In genomic region chrX:12373670-12374069, GRCm38 (mm10) we compare ENCODE assay signal across 20 mouse cellular contexts.
DNase-seq lines count a peak whose midpoint lies in the region; ATAC-seq and TF ChIP-seq lines count a peak whose summit lies in the region.
"Had no signal": no experiment of that assay in that cellular context is flagged by ENCODE, and none has a peak within 500 bp of the region (broad histone marks: within the 10 kb centered on the region; RNA-seq: fewer than 3 reads in every experiment).

No protein-coding gene starts in this region.

- H3K4me1 ChIP-seq in lung, embryonic 14.5 days (ENCODE audit: insufficient read depth), result no peaks in the 10 kb centered on the region
- H3K4me1 ChIP-seq in lung, adult 2 months (ENCODE audit: control insufficient read depth, insufficient read depth, low read length), result no peaks in the 10 kb centered on the region
- H3K4me1 ChIP-seq in midbrain, postnatal 0 days (ENCODE audit: insufficient read depth, low read length), result no peaks in the 10 kb centered on the region
- H3K4me1 ChIP-seq: embryonic facial prominence, embryonic 13.5 days; heart, embryonic 13.5 days; limb, embryonic 10.5 days had no signal

- no peak for TF ChIP-seq POLR2A in lung, adult 2 months (IDR thresholded peaks at IDR 0.05; ENCODE audit: borderline replicate concordance, extremely low read depth, low read depth, low read length)
- no peak for TF ChIP-seq POLR2A in brain, embryonic 14.5 days (IDR thresholded peaks at IDR 0.05; ENCODE audit: borderline replicate concordance, extremely low read depth, insufficient read depth, insufficient read length, poor library complexity, severe bottlenecking)

- no peaks in the 10 kb centered on the region for H3K36me3 ChIP-seq in lung, embryonic 14.5 days (ENCODE audit: insufficient read depth)
- H3K36me3 ChIP-seq in midbrain, postnatal 0 days (ENCODE audit: insufficient read depth, low read length), result no peaks in the 10 kb centered on the region
- H3K36me3 ChIP-seq: embryonic facial prominence, embryonic 13.5 days; G1E; heart, embryonic 13.5 days; limb, embryonic 10.5 days had no signal

- peak; percentile 29 for DNase-seq in lung, embryonic 14.5 days
- no peak for DNase-seq in lung, adult 2 months
- peak; percentile 2 for DNase-seq in ES-CJ7 (ENCODE audit: low read depth, low spot score)
- peak; percentile 60 for DNase-seq in brain, embryonic 14.5 days (ENCODE audit: low read depth)
- no peak for DNase-seq in midbrain, postnatal 0 days (ENCODE audit: low spot score)
- no peak for DNase-seq in left cerebral cortex, adult 11 months (ENCODE audit: low spot score)
- DNase-seq in heart, postnatal 14 days, result no peak
- DNase-seq: adrenal gland, adult 2 months; cerebellum, adult 11-12 months; gastrocnemius, adult 2 months; kidney, adult 9 months; layer of hippocampus, postnatal 36 days; spleen, adult 18-20 months; thymus, postnatal 14 days had no signal

- intact Hi-C loops in heart, postnatal 14 days (cut with DNase I), result no loop called here

- 48% methylated on average over 6 of the region's 6 CpGs for WGBS in lung, embryonic 14.5 days
- 72% methylated on average over 6 of the region's 6 CpGs for WGBS in lung, adult 2 months
- 58% methylated on average over 6 of the region's 6 CpGs for WGBS in midbrain, postnatal 0 days

- H3K9ac ChIP-seq in lung, embryonic 14.5 days, result no peak overlapping the region
- H3K9ac ChIP-seq in midbrain, postnatal 0 days (replicated peaks; ENCODE audit: low read length, poor library complexity, severe bottlenecking), result no peak overlapping the region
- H3K9ac ChIP-seq: embryonic facial prominence, embryonic 13.5 days; heart, embryonic 13.5 days had no signal

- no peak overlapping the region for H3K4me3 ChIP-seq in lung, embryonic 14.5 days (ENCODE audit: low read depth, low read length)
- H3K4me3 ChIP-seq in lung, adult 2 months (replicated peaks; ENCODE audit: extremely low read depth, low read depth, low read length), result no peak overlapping the region
- H3K4me3 ChIP-seq in midbrain, postnatal 0 days (ENCODE audit: low read depth, low read length), result no peak overlapping the region
- H3K4me3 ChIP-seq: embryonic facial prominence, embryonic 13.5 days; gastrocnemius, adult 2 months; heart, embryonic 13.5 days; limb, embryonic 10.5 days had no signal

- no peak overlapping the region for H3K27ac ChIP-seq in lung, embryonic 14.5 days (ENCODE audit: low read depth)
- no peak overlapping the region for H3K27ac ChIP-seq in midbrain, postnatal 0 days (ENCODE audit: low read depth, low read length)
- H3K27ac ChIP-seq: embryonic facial prominence, embryonic 13.5 days; gastrocnemius, adult 2 months; heart, embryonic 13.5 days; limb, embryonic 10.5 days; macrophage had no signal

- TF ChIP-seq CTCF in lung, embryonic 14.5 days (IDR thresholded peaks at IDR 0.05; ENCODE audit: low read depth), result no peak
- TF ChIP-seq CTCF in lung, adult 2 months (IDR thresholded peaks at IDR 0.05; ENCODE audit: insufficient read depth, low read length), result no peak
- no peak for TF ChIP-seq CTCF in brain, embryonic 14.5 days (IDR thresholded peaks at IDR 0.05; ENCODE audit: borderline replicate concordance, extremely low read depth, insufficient read depth, insufficient read length)
- no peak for TF ChIP-seq CTCF in midbrain, postnatal 0 days (IDR thresholded peaks at IDR 0.05)

- ATAC-seq in lung, embryonic 14.5 days (ENCODE audit: insufficient read depth), result peak; percentile 65
- ATAC-seq in midbrain, postnatal 0 days (ENCODE audit: low FRiP score), result peak; percentile 44; the same call in 1 of the 2 replicates

- H3K9me3 ChIP-seq in lung, embryonic 14.5 days (ENCODE audit: low read depth, low read length), result no peaks in the 10 kb centered on the region
- no peaks in the 10 kb centered on the region for H3K9me3 ChIP-seq in midbrain, postnatal 0 days (ENCODE audit: low read length)
- H3K9me3 ChIP-seq: embryonic facial prominence, embryonic 13.5 days; G1E; heart, embryonic 13.5 days; limb, embryonic 10.5 days had no signal

- H3K27me3 ChIP-seq in lung, embryonic 14.5 days (ENCODE audit: insufficient read depth, low read length), result no peaks in the 10 kb centered on the region
- no peaks in the 10 kb centered on the region; the same call in 1 of the 2 replicates for H3K27me3 ChIP-seq in midbrain, postnatal 0 days (ENCODE audit: insufficient read depth, low read length)

- no peak overlapping the region for H3K4me2 ChIP-seq in lung, embryonic 14.5 days
- no peak overlapping the region for H3K4me2 ChIP-seq in midbrain, postnatal 0 days (ENCODE audit: low read depth, low read length, poor library complexity, severe bottlenecking)
- H3K4me2 ChIP-seq: embryonic facial prominence, embryonic 13.5 days; heart, embryonic 13.5 days; liver, embryonic 11.5 days had no signal

Comparison
In these comparisons a context has a peak if more than half of its experiments do, and no peak if none do; other contexts are left out.
1. DNase-seq: peak in lung, embryonic 14.5 days (single experiment), ES-CJ7 (single experiment) and brain, embryonic 14.5 days (single experiment); none in lung, adult 2 months (single experiment), midbrain, postnatal 0 days (single experiment), left cerebral cortex, adult 11 months (single experiment) and heart, postnatal 14 days (0 of 2).